Mouse (Mus musculus) limb, embryonic 15.5 days (tissue): Measurements from ENCODE around the gene Fam219b. TPM values are rescaled to one million over a fixed set of nuclear protein-coding genes. Genes with fewer than 3 reads are reported as not detected.

Experiments
- ATAC-seq: fragments of 200-750 bp; cut with Nextera tagmentation; 2 replicates; pipeline ENCODE4 v1.8.0; 2017; ENCODE audit warnings: low read depth, moderate TSS enrichment; ENCODE audit not compliant: insufficient number of reproducible peaks, low FRiP score, low TSS enrichment
- H3K27ac ChIP-seq: fragments of 300-500 bp; sonication (generic); 2 replicates; pipeline ENCODE4 v1.5.1; 2015; ENCODE audit warnings: moderate library complexity, mild to moderate bottlenecking, inconsistent platforms
- H3K27me3 ChIP-seq: fragments of 300-500 bp; sonication (generic); 2 replicates; pipeline ENCODE4 v1.6.1; 2015; ENCODE audit warnings: inconsistent platforms
- H3K36me3 ChIP-seq: fragments of 300-500 bp; sonication (generic); 2 replicates; pipeline ENCODE4 v1.6.1; 2015; ENCODE audit warnings: inconsistent platforms
- H3K4me1 ChIP-seq: fragments of 300-500 bp; sonication (generic); 2 replicates; pipeline ENCODE4 v1.6.1; 2015; ENCODE audit warnings: inconsistent platforms
- H3K4me2 ChIP-seq: fragments of 300-500 bp; sonication (generic); 2 replicates; pipeline ENCODE4 v1.6.1; 2015; ENCODE audit warnings: mild to moderate bottlenecking, inconsistent platforms
- H3K4me3 ChIP-seq: fragments of 300-500 bp; sonication (generic); 2 replicates; pipeline ENCODE4 v1.5.1; 2015; ENCODE audit warnings: mild to moderate bottlenecking, inconsistent platforms
- H3K9ac ChIP-seq: fragments of 300-500 bp; sonication (generic); 2 replicates; pipeline ENCODE4 v1.6.1; 2015; ENCODE audit warnings: inconsistent platforms
- H3K9me3 ChIP-seq: fragments of 300-500 bp; sonication (generic); 2 replicates; pipeline ENCODE4 v1.6.1; 2016; ENCODE audit warnings: inconsistent platforms
- WGBS: fragments of 180-500 bp; shearing (Covaris S2); methylation state at CpG from one replicate; pipeline ENCODE4 v1.1.7; 2015; 5-methylcytosine and 5-hydroxymethylcytosine counted together
- polyA plus RNA-seq: library from polyadenylated mRNA; unstranded; fragments of >200 nt; fragmentation: Nextera tagmentation; extraction: Ambion mirVana; gene quantifications from 2 replicates; pipeline ENCODE4 v1.2.1, GENCODE M21; 2015

Fam219b gene
- polyA plus RNA-seq, 1 experiment from 2014 or later: 26.8 TPM

DNA sequence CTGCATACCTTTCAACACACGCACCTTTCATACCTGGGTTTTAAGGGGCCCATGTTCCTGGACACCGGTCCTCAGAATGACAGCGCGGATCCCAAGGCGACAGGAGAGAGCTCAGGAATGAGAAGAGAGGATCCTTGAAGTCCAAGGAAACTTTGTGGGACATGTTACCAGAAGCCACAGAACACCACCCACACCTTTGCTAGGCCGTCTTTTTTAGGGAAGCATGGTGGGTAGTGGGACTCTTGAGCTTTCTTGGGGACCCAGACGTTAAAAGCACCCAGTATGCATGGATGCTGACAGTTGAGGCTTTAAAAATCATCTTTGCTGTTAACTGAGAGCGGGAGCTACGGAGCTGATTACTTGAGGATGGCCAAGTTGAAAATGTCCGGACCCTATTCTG lies 32.4 kb upstream of the Fam219b start:
- H3K9ac ChIP-seq: no peak overlapping the region
- 52% methylated on average over 10 of the region's 10 CpGs for WGBS

DNA sequence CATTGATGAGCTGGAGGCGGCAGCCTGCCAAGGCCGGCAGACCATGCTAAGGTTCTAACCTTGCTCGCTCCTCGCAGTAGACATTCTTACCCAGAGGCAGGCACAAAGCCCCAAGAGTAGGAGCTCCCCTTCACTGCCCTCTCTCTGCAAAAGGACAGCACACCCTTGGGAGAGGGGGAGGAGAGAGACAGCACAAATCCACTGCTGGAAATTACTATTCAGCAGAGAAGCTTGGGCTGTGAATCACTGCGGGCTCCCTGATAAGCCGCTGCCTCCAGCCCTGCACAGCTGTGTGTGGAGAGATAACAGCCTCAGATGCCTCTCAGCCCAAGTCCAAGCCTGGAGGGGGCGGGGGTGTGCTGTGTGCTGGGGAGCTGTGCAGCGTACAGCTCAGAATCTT lies 31.6 kb upstream of the Fam219b start:
- Histone ChIP-seq H3K9ac (no peak overlapping the region), H3K27me3 (peaks cover 61% of the 10 kb centered on the region), H3K27ac (no peak overlapping the region), H3K9me3 (no peaks in the 10 kb centered on the region), H3K4me2 (no peak overlapping the region), H3K4me3 (no peak overlapping the region), H3K36me3 (no peaks in the 10 kb centered on the region), H3K4me1 (peaks cover 32% of the 10 kb centered on the region)
- WGBS: 13% methylated on average over 8 of the region's 8 CpGs
- ATAC-seq: no peak

More for the DNA sequence above, 32.4 kb upstream of the Fam219b start:
- peak overlapping the region; percentile 98; the same call in 1 of the 2 replicates for H3K4me2 ChIP-seq
- H3K4me1 ChIP-seq: peaks cover 32% of the 10 kb centered on the region
- no peak for ATAC-seq
- peaks cover 69% of the 10 kb centered on the region for H3K27me3 ChIP-seq
- H3K4me3 ChIP-seq: 0 out of 2 replicates have a peak overlapping the region, but pooled peaks have one; percentile 49
- H3K36me3 ChIP-seq: no peaks in the 10 kb centered on the region
- H3K27ac ChIP-seq: no peak overlapping the region
- H3K9me3 ChIP-seq: no peaks in the 10 kb centered on the region

DNA sequence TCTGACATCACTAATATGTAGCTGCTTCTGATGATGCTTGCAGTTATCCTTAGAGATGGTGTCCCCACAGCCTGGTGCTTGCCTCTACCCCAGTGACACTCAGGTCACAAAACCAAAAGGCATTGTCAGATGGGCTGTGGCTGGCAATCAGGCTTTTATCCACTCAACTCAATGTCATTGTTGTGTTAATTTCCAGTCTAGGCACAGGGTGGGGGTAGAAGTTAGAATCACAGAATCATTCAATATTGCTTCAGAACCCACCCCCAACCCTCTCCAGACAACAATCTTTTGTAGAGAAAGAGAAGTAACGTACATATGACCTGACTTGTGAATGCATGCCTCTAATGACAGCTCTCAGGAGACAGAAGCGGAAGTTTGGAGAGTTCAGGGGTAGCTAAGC lies 26.8 kb upstream of the Fam219b start:
- H3K27ac ChIP-seq: no peak overlapping the region
- no peak overlapping the region for H3K4me3 ChIP-seq
- WGBS: 64% methylated on average over 2 of the region's 2 CpGs
- no peak overlapping the region for H3K4me2 ChIP-seq
- H3K4me1 ChIP-seq: no peaks in the 10 kb centered on the region; the same call in 1 of the 2 replicates
- no peak overlapping the region for H3K9ac ChIP-seq
- H3K27me3 ChIP-seq: peaks cover 12% of the 10 kb centered on the region
- no peaks in the 10 kb centered on the region for H3K36me3 ChIP-seq
- H3K9me3 ChIP-seq: no peaks in the 10 kb centered on the region
- ATAC-seq: no peak

DNA sequence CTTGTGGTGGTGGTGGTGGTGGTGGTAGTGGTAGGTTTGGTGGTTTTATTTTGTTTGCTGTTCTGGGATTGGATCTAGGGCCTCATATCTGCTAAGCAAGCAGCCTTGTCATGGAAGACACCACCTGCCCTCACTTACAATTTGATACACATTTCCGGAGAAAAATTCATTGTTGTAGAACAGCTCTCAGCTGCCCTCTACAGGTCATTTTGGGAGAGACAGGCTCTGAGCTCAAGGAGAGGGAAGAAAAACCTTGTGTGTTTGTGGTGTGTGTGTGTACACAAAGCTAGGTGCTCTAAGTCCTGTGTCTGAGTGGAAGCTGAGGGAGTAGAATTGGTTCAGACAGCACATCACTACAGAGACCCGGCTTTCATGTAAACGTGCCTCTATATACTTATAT lies 20.2 kb upstream of the Fam219b start:
- H3K36me3 ChIP-seq: no peaks in the 10 kb centered on the region
- H3K9me3 ChIP-seq: no peaks in the 10 kb centered on the region
- peaks cover 4% of the 10 kb centered on the region for H3K4me1 ChIP-seq
- H3K27ac ChIP-seq: no peak overlapping the region
- no peak overlapping the region for H3K9ac ChIP-seq
- no peak overlapping the region for H3K4me2 ChIP-seq
- H3K4me3 ChIP-seq: no peak overlapping the region
- WGBS: 8% methylated on average over 3 of the region's 3 CpGs
- no peaks in the 10 kb centered on the region for H3K27me3 ChIP-seq
- ATAC-seq: no peak

DNA sequence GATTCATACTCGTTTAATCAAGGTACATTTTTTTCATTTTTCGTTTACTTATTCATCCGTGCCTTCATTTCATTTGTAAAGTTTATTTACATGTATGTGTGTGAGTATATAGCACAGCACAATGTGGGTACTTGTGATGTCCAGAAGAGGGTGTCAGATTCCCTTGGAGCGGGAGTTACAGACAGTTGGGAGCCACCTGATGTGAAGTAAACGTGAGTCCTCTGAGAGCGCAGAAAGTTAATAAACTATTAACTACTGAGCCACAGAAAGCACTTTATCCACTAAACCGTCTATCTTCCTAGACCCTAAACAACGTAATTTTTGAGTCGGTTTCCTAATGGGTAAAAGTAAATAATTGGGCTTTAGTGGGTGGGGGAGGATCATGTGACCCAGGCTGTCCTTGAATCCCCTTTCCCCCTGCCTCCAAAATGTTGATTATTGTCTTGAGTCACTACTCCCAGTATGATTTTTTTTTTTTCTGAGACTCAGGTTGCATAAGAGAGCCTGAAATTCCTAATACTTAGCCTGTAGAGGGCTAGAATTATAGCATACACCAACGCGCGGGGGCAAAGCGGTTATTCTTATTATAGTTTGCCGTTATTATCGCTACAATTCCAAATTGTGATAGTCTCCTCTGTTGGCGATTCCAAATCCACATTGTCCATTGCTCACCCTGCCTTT lies 16.8 kb upstream of the Fam219b start:
- ATAC-seq: peak; percentile 57; the same call in 1 of the 2 replicates
- WGBS: 25% methylated on average over 16 of the region's 16 CpGs
- H3K4me2 ChIP-seq: peak overlapping the region; percentile 71
- peak overlapping the region; percentile 73 for H3K27ac ChIP-seq
- H3K4me3 ChIP-seq: peak overlapping the region; percentile 97
- H3K9me3 ChIP-seq: no peaks in the 10 kb centered on the region
- peak overlapping the region; percentile 18 for H3K9ac ChIP-seq
- no peaks in the 10 kb centered on the region for H3K36me3 ChIP-seq
- peaks cover 13% of the 10 kb centered on the region for H3K4me1 ChIP-seq
- no peaks in the 10 kb centered on the region for H3K27me3 ChIP-seq

DNA sequence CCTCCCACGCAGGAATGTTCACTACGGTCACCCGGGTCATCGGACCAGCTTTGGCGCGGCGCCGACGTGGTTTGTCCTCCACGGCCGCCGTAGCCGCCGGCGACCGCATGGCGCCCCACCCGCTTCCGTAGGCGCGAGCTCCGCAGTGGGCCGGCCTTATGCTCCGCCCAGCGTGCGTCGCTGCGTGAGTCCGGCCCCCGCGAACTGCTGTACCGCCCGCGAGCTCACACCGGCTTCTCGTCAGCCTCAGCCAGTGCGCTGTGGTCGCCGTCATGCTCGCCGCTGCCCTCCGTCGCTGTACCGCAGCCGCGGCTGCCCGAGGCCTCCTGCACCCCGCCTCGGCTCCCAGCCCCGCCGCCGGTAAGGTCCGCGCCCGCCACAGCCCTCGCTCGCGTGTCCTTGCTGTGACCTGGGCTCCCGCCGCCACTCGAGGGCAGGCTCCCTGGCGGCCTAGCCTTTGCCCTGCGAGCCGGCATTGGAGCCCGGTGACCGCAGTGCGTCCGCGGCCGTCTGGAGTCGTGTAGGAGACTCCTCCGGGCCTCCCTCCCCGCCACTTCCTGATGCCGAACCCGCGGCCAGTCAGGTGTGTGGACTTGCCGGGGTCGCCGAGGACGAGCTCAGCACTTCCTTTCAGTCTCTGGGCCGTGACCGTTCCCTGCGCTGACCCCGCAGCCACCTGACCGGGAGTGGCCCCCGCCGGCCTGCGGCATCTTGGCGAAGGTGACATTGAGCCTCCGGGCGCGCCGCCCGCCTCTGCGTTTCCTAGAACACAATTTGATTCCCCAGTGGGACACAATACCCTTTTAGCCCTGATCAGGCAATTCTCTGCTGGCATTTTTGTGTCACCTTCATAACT lies 16.0 kb upstream of the Fam219b start, which contains the start of gene Cox5a:
Gene Cox5a (plus strand): TSS at position 219 of the 856 bp plus-strand sequence.
- peak within 1 kb of the TSS; percentile 71 for H3K4me2 ChIP-seq
- H3K4me3 ChIP-seq: peak within 1 kb of the TSS; percentile 97
- H3K36me3 ChIP-seq: no peaks in the 10 kb centered on the region
- H3K27ac ChIP-seq: peak within 1 kb of the TSS; percentile 86
- under 1% methylated on average over 93 of the region's 95 CpGs for WGBS
- peak within 1 kb of the TSS; percentile 89 for H3K9ac ChIP-seq
- H3K27me3 ChIP-seq: no peaks in the 10 kb centered on the region
- H3K4me1 ChIP-seq: peaks cover 13% of the 10 kb centered on the region
- peak; percentile 96 for ATAC-seq
- H3K9me3 ChIP-seq: no peaks in the 10 kb centered on the region

- Histone ChIP-seq H3K4me2 (peak overlapping the region; percentile 71), H3K27me3 (no peaks in the 10 kb centered on the region), H3K9me3 (no peaks in the 10 kb centered on the region), H3K4me1 (peaks cover 13% of the 10 kb centered on the region), H3K9ac (peak overlapping the region; percentile 89), H3K27ac (no peak overlapping the region), H3K36me3 (no peaks in the 10 kb centered on the region), H3K4me3 (peak overlapping the region; percentile 97)
- WGBS: 30% methylated on average over 7 of the region's 7 CpGs
- no peak for ATAC-seq
Observed at GRCm38 (mm10) chr9:57522114-57522860, 15.0 kb upstream of the Fam219b start.

- ATAC-seq: no peak
- H3K27ac ChIP-seq: no peak overlapping the region
- no peak overlapping the region for H3K4me2 ChIP-seq
- H3K4me1 ChIP-seq: peaks cover 13% of the 10 kb centered on the region
- H3K4me3 ChIP-seq: peak overlapping the region; percentile 97; the same call in 1 of the 2 replicates
- no peaks in the 10 kb centered on the region for H3K36me3 ChIP-seq
- WGBS: 78% methylated on average over 4 of the region's 4 CpGs
- H3K9ac ChIP-seq: no peak overlapping the region
- H3K27me3 ChIP-seq: no peaks in the 10 kb centered on the region
- H3K9me3 ChIP-seq: no peaks in the 10 kb centered on the region
Observed at GRCm38 (mm10) chr9:57522861-57523246, 14.5 kb upstream of the Fam219b start.

- WGBS: 84% methylated on average over 1 of the region's 1 CpGs
- Histone ChIP-seq H3K9ac (no peak overlapping the region), H3K4me3 (no peak overlapping the region), H3K27me3 (no peaks in the 10 kb centered on the region), H3K4me2 (no peak overlapping the region), H3K36me3 (no peaks in the 10 kb centered on the region; the same call in 1 of the 2 replicates), H3K27ac (no peak overlapping the region), H3K9me3 (no peaks in the 10 kb centered on the region), H3K4me1 (peaks cover 13% of the 10 kb centered on the region)
- ATAC-seq: no peak
Observed at GRCm38 (mm10) chr9:57523754-57524153, 13.6 kb upstream of the Fam219b start.

DNA sequence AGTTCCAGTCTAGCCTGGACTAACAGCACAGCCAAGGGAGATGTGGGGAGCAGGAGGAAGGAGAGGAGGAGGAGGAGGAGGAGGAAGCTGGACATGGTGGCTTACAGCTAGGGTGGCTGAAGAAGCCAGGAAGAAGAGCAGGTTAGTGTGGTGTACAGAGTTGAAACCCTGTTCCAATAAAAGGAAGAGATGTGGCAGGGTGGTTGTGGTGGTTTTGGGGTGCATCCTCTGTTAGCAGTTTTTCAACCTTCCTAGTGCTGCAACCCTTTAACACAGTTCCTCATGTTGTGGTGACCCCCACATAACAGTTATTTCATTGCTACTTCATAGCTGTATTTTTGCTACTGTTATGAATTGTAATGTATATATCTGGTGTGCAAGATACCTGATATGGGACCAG lies 12.9 kb upstream of the Fam219b start:
- Histone ChIP-seq H3K4me3 (no peak overlapping the region), H3K4me2 (no peak overlapping the region), H3K27ac (no peak overlapping the region), H3K27me3 (no peaks in the 10 kb centered on the region), H3K36me3 (peaks cover 3% of the 10 kb centered on the region; the same call in 1 of the 2 replicates), H3K9ac (no peak overlapping the region), H3K4me1 (peaks cover 13% of the 10 kb centered on the region), H3K9me3 (no peaks in the 10 kb centered on the region)
- no peak for ATAC-seq

DNA sequence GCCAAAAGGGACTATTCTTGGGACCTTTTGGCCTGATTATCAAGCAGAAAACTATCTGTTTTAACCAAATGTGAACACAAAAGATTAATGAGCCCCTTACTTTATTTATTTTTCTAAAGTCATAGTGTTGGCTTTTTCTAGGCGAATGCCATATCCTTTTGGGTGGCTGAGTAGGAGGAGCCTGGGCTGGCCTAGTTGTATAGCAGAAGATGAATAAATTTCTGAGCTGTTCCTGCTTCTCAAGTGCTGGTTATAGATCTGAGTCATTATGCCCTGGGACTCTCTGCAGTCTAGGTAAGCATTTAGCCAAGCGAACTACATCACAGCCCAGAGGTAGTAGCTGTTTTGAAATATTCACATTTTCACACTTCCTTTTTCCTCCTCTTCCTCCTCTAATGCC lies 11.8 kb upstream of the Fam219b start:
- no peak overlapping the region for H3K27ac ChIP-seq
- H3K27me3 ChIP-seq: no peaks in the 10 kb centered on the region
- no peak overlapping the region for H3K4me3 ChIP-seq
- no peak for ATAC-seq
- no peak overlapping the region for H3K4me2 ChIP-seq
- no peak overlapping the region for H3K9ac ChIP-seq
- WGBS: 86% methylated on average over 2 of the region's 2 CpGs
- H3K4me1 ChIP-seq: peaks cover 13% of the 10 kb centered on the region
- no peaks in the 10 kb centered on the region for H3K9me3 ChIP-seq
- peaks cover 3% of the 10 kb centered on the region; the same call in 1 of the 2 replicates for H3K36me3 ChIP-seq
